Mouse (Mus musculus) WW6 (cell line): ENCODE measurements at regions not wholly inside any gene's neighbourhood (a gene's known extent, or its start where the extent isn't known, plus 50 kb on each side); places are given as distances from the start of the nearest gene placed in this dataset.

Experiments
- DNase-seq: peaks from one replicate; pipeline ENCODE4 v3.0.0-alpha.2; 2013; ENCODE audit warnings: low read depth, low spot score

GRCm38 (mm10) chr13:60511101-60511500 lies 90.6 kb upstream of the Dapk1 start:
- DNase-seq, result no peak

GRCm38 (mm10) chr13:60511628-60512027 lies 90.1 kb upstream of the Dapk1 start:
- DNase-seq, result no peak

- no peak for DNase-seq
These were observed 88.0 kb upstream of the Dapk1 start for GRCm38 (mm10) chr13:60513756-60514155.

- no peak for DNase-seq
These were observed 86.9 kb upstream of the Dapk1 start for GRCm38 (mm10) chr13:60514806-60515205.

- no peak for DNase-seq
These were observed 83.7 kb upstream of the Dapk1 start for GRCm38 (mm10) chr13:60518010-60518409.

GRCm38 (mm10) chr13:60519708-60520107 lies 82.0 kb upstream of the Dapk1 start:
- DNase-seq, result no peak

GRCm38 (mm10) chr13:60522719-60523450 lies 78.9 kb upstream of the Dapk1 start:
- DNase-seq, result no peak

GRCm38 (mm10) chr13:60527806-60528205 lies 73.9 kb upstream of the Dapk1 start:
- no peak for DNase-seq

GRCm38 (mm10) chr13:60528819-60529218 lies 72.9 kb upstream of the Dapk1 start:
- DNase-seq, result no peak

GRCm38 (mm10) chr13:60529381-60530069 lies 72.2 kb upstream of the Dapk1 start:
- no peak for DNase-seq

GRCm38 (mm10) chr13:60533871-60534427 lies 67.8 kb upstream of the Dapk1 start:
- no peak for DNase-seq

GRCm38 (mm10) chr13:60534501-60534900 lies 67.2 kb upstream of the Dapk1 start:
- no peak for DNase-seq

- no peak for DNase-seq
These were observed 66.7 kb upstream of the Dapk1 start for GRCm38 (mm10) chr13:60535045-60535444.

GRCm38 (mm10) chr13:60536725-60537124 lies 65.0 kb upstream of the Dapk1 start:
- DNase-seq, result no peak

- no peak for DNase-seq
These were observed 63.6 kb upstream of the Dapk1 start for GRCm38 (mm10) chr13:60538110-60538509.

GRCm38 (mm10) chr13:60541165-60541564 lies 60.6 kb upstream of the Dapk1 start:
- no peak for DNase-seq

- DNase-seq, result no peak
These were observed 57.4 kb upstream of the Dapk1 start for GRCm38 (mm10) chr13:60544363-60544762.

- DNase-seq, result no peak
These were observed 55.6 kb upstream of the Dapk1 start for GRCm38 (mm10) chr13:60545999-60546733.
